Mouse (Mus musculus) left cerebral cortex, postnatal 4 days (tissue): Measurements from ENCODE around the gene Phf21a. TPM values are rescaled to one million over a fixed set of nuclear protein-coding genes. Genes with fewer than 3 reads are reported as not detected.
"Not testable (repeated sequence)": the region's sequence is repeated elsewhere in the genome, so short reads cannot be mapped to it uniquely, and the experiment has no call there.

Experiments used
- DNase-seq: peaks from one replicate; pipeline ENCODE4 v3.0.0-alpha.2; 2022
- intact Hi-C: fragments of 180-260 bp; cut with DNase I; formaldehyde crosslinking; loops from one replicate; pipeline ENCODE4 v1.15.1; 2025
- microRNA-seq: library from miRNA; unstranded; fragments of <30 nt; microRNA quantifications from one replicate; pipeline ENCODE4 v1.2.0, GENCODE M21; 2022
- total RNA-seq, 2 experiments: library from RNA; stranded (reverse); gene quantifications; 2 replicates each; pipeline ENCODE4 v1.2.3; 2021

Phf21a gene
- total RNA-seq, 2 experiments from 2014 or later, result 95.7 to 102 TPM

DNA sequence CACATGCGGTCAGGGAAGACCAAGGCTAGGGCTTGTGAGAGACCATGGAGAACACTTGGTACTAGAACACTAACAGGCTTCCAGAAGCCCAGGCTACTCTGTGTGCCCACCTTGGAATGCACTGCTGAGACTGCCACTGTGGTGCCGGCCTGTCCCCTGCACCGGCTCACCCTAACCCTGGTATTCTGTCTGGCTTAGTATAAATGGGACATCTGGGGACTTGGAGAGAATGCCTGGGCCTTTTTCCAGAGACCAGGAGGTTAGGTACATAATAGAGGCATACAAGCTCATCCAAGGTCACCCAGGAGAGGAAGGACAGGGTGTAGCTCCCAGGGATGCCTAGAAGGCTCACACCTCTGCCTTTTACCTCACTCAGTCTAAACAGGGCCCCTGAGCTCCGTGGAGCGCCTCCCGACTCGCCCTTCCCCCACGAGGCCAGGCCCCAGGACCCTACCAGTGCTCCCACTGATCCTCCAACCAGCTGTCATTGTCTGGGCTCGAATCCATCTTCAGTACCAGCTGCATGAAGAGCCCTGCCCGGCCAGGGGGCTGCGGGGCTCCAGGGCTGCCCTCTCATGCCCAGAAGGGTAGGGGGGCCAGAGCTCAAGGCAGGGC lies 298.9 kb downstream of the Phf21a start:
- intact Hi-C loops, result no loop called here
- DNase-seq, result peak; percentile 83

DNA sequence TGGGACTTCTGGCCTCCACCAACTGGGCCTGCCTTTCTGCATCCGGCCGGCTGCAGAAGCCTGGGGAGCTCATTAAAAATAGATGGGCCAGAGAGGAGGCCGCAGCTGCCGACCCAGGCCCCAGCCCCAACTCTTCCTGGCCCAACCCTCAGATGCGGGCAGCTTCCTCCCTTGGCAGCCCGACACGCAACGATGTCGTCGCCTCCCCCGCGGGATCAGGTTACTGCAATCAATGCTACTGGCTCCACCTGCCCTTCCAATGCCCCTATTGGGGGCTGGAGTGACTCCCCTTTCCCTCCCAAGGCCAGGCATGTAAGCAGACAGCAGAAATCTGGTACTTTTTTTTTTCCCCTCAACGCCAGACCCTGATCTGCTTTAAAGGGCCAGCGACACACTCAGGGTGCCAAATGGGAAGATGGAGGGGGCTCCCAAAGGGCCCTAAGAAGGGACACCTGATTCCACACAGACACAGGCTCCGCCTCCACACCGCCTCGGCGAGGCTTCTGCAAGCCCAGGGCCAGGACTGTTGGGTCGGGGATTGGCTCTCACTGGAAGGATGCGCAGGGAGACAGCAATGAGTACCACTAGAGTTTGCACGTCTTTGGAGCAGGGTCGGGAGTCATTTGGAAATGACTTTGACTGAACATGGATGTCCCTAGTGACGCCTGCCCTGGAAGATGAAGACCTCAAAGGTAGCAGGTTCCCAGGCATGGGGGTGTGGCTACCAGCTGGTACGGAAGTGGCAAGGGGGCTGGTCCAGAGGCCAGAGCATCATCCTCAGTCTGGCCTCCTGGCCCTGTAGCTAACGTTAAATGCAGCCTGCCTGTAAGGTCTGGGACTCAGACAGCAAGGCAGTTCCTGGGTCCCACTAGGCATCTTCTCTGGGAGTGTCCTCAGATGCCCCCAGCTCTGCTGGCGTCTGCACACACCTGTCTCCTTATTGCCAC lies 299.7 kb downstream of the Phf21a start:
- intact Hi-C loops, result no loop called here
- peak; percentile 83 for DNase-seq

DNA sequence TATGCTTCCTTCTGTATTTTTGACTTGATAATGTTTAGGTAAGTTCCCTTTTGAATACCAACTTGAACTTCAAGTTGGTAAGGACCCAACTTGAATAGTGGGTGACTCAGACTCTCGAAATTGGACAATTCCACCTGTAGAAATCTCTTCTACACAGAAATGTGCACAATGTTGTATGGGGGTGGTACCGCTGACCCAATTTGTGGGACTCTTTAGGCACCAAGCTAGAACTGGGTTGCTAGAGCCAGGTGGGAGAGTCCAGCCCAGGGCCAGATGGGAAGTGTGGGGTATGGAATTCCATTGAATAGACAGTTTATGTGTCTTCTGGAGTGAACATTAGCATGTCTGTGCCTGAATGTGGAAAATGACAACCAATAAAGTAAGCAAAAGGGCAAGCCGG lies 302.6 kb downstream of the Phf21a start:
- intact Hi-C loops, result no loop called here
- DNase-seq, result no peak

DNA sequence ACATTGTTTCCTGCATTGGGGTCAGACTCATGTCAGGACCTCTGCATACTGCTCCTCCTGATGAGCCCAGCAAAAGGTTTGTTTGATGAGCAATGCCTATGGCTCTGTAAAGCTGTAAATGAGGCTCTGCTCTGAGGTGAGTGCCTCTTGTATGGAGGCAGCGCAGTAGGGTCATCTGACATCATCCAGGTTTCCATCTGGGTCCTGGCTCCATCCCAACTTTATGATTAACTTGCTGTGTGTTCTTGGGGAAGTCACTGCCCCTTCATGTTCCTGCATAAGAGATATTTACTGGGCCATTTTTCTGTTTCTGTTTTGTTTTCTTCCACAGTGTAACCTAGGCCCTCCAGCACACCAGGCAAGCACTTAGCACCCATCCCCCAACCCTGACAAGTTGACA lies 304.5 kb downstream of the Phf21a start:
- DNase-seq, result no peak
- intact Hi-C loops, result no loop called here

DNA sequence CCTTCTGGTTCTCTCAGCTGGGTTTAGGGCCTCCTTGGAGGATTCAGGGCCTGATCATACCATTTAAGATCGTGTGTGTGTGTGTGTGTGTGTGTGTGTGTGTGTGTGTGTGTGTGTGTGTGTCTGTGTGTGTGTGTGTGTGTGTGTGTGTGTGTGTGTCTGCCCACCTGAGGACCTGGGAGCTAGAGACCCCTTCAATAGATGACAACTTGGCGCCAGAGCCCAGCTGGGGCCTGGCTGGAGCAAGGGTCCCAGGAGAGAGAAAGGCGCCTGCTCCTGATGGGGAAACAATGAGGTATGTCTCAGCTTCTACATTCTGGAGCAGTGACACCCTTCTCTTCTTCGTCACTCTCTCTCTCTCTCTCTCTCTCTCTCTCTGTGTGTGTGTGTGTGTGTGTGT lies 307.0 kb downstream of the Phf21a start:
- DNase-seq, intact Hi-C loops: not testable (repeated sequence)

- intact Hi-C loops, result no loop called here
- no peak for DNase-seq
Observed at GRCm38 (mm10) chr2:92400682-92401081, 307.8 kb downstream of the Phf21a start.

DNA sequence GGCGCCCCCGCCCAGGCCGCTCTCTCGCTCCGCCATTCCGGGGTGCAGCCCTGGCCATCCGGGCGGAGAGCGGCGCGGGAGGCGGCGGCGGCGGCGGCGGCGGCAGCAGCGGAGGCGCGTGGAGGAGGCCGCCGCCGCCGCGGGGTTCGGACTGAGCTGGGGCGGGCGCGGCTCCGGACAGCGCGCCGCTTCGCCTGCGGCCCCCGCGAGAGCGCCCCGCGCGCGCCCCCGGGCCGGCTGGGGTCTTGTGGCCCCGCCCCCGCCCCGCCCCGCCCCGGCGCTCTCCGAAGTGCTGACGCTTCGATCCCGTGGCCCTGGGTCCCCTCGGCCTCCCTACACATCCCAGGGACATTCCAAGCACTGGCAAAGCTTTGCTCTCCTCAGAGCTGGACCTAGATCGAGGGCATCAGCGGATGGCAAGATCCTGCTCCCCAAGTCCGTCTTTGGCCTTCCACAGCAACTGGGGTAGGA lies 308.2 kb downstream of the Phf21a start, which contains the start of gene Mapk8ip1:
Gene Mapk8ip1 (minus strand): TSS at position 173 of the 471 bp plus-strand sequence.
- peak; percentile 49 for DNase-seq
- intact Hi-C loops, result no loop called here

DNA sequence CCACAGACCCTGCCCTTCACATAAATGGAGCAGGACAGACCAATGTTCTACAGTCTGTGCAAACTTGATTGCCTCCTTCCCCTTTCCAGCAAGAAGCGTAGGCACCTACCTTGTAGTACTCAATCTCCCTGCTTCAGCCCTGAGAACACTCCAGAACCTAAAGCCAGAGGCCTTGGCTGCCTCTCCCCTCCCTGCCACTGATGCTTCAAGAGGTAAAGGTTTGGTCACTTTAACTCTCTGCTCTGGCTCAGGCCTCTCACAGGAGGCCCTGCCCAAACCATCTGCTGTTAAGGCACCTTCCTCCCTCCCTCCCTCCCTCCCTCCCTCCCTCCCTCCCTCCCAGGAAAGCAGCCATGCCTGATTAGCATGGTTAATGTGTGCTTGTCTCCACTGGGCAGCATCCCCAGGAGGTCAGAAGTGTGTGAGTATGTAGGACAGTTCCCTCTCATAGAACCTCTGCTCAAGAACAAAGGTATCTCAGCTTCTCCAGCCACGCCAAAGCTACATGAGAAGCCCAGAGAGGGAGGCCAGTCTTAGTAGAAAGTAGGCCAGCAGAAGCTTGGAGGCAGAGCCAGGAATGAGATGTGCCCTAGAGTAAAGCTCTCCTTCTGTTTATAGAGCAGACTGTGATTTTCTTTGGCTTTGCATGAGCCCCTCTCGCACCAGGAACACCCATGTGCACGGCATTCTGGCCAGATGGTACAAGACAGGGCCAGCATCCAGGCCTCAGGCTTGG lies 309.8 kb downstream of the Phf21a start:
- intact Hi-C loops, result no loop called here
- DNase-seq, result peak; percentile 81

DNA sequence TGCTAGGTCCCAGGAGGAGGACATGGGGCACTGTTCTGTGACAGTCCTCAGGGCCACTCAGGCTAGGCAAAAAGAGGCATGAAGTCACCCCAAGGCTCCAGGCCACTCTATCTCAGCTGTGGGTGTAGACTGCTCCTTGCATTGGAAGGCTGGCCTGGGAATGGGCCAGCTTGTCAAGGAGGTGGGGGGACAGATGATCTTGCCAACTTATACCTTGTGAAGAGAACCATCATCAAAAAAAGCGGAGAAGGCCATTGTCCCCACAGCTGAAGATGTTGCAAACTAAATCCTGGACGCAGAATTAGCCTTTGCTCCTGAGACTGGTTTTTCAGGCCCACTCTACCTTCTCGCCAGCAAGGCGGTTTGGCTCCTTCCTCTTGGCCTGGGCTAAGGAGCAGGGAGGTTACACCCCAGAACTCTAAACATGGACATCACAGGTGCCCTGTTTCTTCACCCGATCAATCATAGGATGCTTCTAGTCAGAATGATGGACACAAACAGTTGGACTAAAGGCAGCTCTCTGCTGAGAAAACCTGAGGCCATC lies 310.9 kb downstream of the Phf21a start:
- intact Hi-C loops, result no loop called here
- DNase-seq, result no peak

DNA sequence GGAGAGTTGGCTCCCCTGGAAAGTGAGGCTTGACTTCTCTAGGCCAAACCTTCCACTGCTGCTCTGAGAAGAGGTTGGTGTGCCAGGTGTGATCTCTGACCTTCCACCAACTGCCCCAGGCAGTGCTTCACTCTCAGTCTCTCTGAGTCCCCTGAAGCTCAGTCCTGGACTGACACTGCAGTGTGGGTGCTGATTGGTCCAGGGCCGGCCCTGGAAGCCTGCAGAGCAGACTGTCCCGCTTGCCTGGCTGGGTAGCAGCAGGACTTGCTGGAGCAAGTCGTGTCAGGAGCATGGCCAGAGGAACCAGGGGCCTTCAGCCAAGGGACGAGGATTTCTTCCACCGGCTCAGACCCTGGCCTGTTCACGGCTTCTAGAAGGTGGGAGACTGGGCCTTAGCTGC lies 311.8 kb downstream of the Phf21a start:
- intact Hi-C loops, result no loop called here
- no peak for DNase-seq

- intact Hi-C loops, result no loop called here
- no peak for DNase-seq
Observed at GRCm38 (mm10) chr2:92405687-92406086, 312.8 kb downstream of the Phf21a start.

GRCm38 (mm10) chr2:92408309-92409045 lies 315.6 kb downstream of the Phf21a start:
- DNase-seq, result no peak
- intact Hi-C loops, result no loop called here

- no peak for DNase-seq
- intact Hi-C loops, result no loop called here
Observed at GRCm38 (mm10) chr2:92411705-92412104, 318.8 kb downstream of the Phf21a start.

Small RNAs within 50 kb of the gene (microRNA-seq; reads per million reads assigned to microRNA genes)
- gene Mir1955 (9.3 reads per million, percentile 24 among the genes with 10 or more reads in this experiment), gene Mir7000 (3.9 reads per million, percentile 8 among the genes with 10 or more reads in this experiment)

Other genes starting within 250 kb of the Phf21a start
- gene Chrm4, start 165.9 kb upstream of the Phf21a start, total RNA-seq, result 10 to 100 TPM; 10.8 to 12.2 TPM
- gene Mdk, start 160.8 kb upstream of the Phf21a start, total RNA-seq, result 10 to 100 TPM; 40.6 to 45.4 TPM
- gene Gm9821, start 147.4 kb upstream of the Phf21a start, total RNA-seq, result not detected
- gene Dgkz, start 117.3 kb upstream of the Phf21a start, total RNA-seq, result 100 to 1,000 TPM; 134 to 158 TPM
- gene Creb3l1, start 68.6 kb upstream of the Phf21a start, total RNA-seq, result 10 to 100 TPM; 10.3 to 12.4 TPM